Mouse (Mus musculus) kidney, postnatal 0 days (tissue): ENCODE results near the gene G530012D18Rik. TPM values are rescaled to one million over a fixed set of nuclear protein-coding genes. Genes with fewer than 3 reads are reported as not detected.
"Not testable (repeated sequence)": the region's sequence is repeated elsewhere in the genome, so short reads cannot be mapped to it uniquely, and the experiment has no call there.

ENCODE experiments used
- ATAC-seq: fragments of 200-750 bp; cut with Nextera tagmentation; replicated peaks from 2 replicates; pipeline ENCODE4 v1.8.0; 2017; ENCODE audit warnings: low read depth, moderate number of reproducible peaks, moderate TSS enrichment, moderate library complexity; ENCODE audit not compliant: low FRiP score
- DNase-seq: peaks from one replicate; pipeline ENCODE4 v3.0.0-alpha.2; 2016; ENCODE audit warnings: low spot score
- H3K27ac ChIP-seq: fragments of 300-500 bp; sonication (generic); 2 replicates; pipeline ENCODE4 v1.5.1; 2014; ENCODE audit warnings: mild to moderate bottlenecking
- H3K27me3 ChIP-seq: fragments of 300-500 bp; sonication (generic); 2 replicates; pipeline ENCODE4 v1.6.1; 2014; ENCODE audit warnings: low read length, mixed read lengths; ENCODE audit not compliant: insufficient read depth
- H3K36me3 ChIP-seq: fragments of 300-500 bp; sonication (generic); 2 replicates; pipeline ENCODE4 v1.6.1; 2014; ENCODE audit warnings: low read length, mixed read lengths; ENCODE audit not compliant: insufficient read depth
- H3K4me1 ChIP-seq: fragments of 300-500 bp; sonication (generic); replicated peaks from 2 replicates; pipeline ENCODE4 v1.6.1; 2014; ENCODE audit warnings: antibody characterized with exemption, low read length, mixed read lengths; ENCODE audit not compliant: insufficient read depth
- H3K4me2 ChIP-seq: fragments of 300-500 bp; sonication (generic); 2 replicates; pipeline ENCODE4 v1.6.1; 2014; ENCODE audit warnings: mild to moderate bottlenecking, low read length, moderate library complexity, mixed read lengths
- H3K4me3 ChIP-seq: fragments of 300-500 bp; sonication (generic); replicated peaks from 2 replicates; pipeline ENCODE4 v1.5.1; 2014; ENCODE audit warnings: low read depth, low read length
- H3K9ac ChIP-seq: fragments of 300-500 bp; sonication (generic); 2 replicates; pipeline ENCODE4 v1.6.1; 2014; ENCODE audit warnings: low read depth, low read length
- H3K9me3 ChIP-seq: fragments of 300-500 bp; sonication (generic); replicated peaks from 2 replicates; pipeline ENCODE4 v1.6.1; 2016; ENCODE audit warnings: low read length, inconsistent platforms, mixed read lengths
- CTCF ChIP-seq: IDR thresholded peaks from 2 replicates; pipeline ENCODE4 v1.5.1; 2016; ENCODE audit warnings: antibody characterized with exemption, low read depth, mild to moderate bottlenecking, moderate library complexity
- WGBS: fragments of 180-500 bp; shearing (Covaris S2); extraction: QIAGEN DNeasy Blood & Tissue Kit; methylation state at CpG from one replicate; pipeline ENCODE4 v1.1.7; 2014; 5-methylcytosine and 5-hydroxymethylcytosine counted together
- polyA plus RNA-seq: library from polyadenylated mRNA; unstranded; fragments of >200 nt; fragmentation: Nextera tagmentation; extraction: Ambion mirVana; gene quantifications from 2 replicates; pipeline ENCODE4 v1.2.1, GENCODE M21; 2015

Gene G530012D18Rik
- polyA plus RNA-seq, 1 experiment from 2014 or later: not detected

DNA sequence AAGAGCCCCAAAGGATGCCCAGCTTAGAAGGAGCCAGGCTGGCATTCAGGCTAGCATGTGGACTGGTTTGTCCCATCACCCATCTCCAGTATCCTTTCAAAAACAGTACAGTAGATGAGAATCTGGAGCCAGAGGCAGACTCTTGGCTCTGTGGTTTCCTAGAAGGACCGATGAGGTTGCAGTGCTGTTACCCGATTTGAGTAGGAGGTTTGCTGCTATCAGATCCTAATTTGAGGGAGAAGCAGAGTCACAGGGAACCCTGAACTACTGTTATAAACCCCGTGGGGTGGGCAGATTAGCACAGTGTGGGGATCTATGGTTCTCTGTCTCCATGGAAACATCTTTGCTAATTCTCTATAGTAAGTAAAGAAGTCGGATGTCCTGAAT, 4.7 kb downstream of the G530012D18Rik start:
- H3K27ac ChIP-seq, H3K4me1 ChIP-seq, H3K9ac ChIP-seq, H3K4me3 ChIP-seq, DNase-seq, H3K36me3 ChIP-seq, H3K27me3 ChIP-seq, H3K4me2 ChIP-seq, H3K9me3 ChIP-seq: not testable (repeated sequence)
- ATAC-seq: peak; percentile 54
- WGBS: 80% methylated on average over 2 of the region's 4 CpGs

DNA sequence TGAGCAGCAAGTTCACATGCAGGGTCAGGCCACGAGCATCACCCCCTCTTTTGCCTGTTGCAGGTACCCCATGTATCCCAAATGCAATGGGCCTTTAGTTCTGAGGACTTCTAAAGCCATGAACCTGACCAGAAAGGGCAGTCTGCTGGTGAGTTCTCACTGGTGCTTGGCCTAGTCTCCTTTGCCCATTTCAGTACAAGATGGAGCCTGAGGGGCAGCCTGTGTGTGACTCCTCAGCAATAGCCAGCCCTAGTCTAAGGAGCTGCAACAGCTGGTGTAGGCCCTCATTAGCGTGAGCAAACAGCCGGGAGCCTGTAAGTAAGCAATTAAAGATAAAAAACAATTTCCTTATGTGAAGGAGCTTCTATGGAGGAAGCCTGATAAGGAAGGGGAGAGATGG, 5.1 kb downstream of the G530012D18Rik start:
- not testable (repeated sequence) for H3K4me1 ChIP-seq, H3K4me3 ChIP-seq, H3K9ac ChIP-seq, H3K27ac ChIP-seq, H3K36me3 ChIP-seq, H3K27me3 ChIP-seq, ATAC-seq, H3K9me3 ChIP-seq, DNase-seq, H3K4me2 ChIP-seq
- WGBS: 66% methylated on average over 3 of the region's 3 CpGs

- not testable (repeated sequence) for H3K27me3 ChIP-seq, ATAC-seq, H3K4me3 ChIP-seq, DNase-seq, H3K4me1 ChIP-seq, H3K27ac ChIP-seq, H3K9me3 ChIP-seq, H3K4me2 ChIP-seq, H3K36me3 ChIP-seq, H3K9ac ChIP-seq
- peak; percentile 46 for TF ChIP-seq CTCF
- 30% methylated on average over 5 of the region's 5 CpGs for WGBS
These were observed 6.0 kb downstream of the G530012D18Rik start for GRCm38 (mm10) chr1:85581518-85581917.

GRCm38 (mm10) chr1:85588697-85589096, 13.2 kb downstream of the G530012D18Rik start:
- ATAC-seq, H3K9me3 ChIP-seq: not testable (repeated sequence)
- 57% methylated on average over 1 of the region's 2 CpGs for WGBS

DNA sequence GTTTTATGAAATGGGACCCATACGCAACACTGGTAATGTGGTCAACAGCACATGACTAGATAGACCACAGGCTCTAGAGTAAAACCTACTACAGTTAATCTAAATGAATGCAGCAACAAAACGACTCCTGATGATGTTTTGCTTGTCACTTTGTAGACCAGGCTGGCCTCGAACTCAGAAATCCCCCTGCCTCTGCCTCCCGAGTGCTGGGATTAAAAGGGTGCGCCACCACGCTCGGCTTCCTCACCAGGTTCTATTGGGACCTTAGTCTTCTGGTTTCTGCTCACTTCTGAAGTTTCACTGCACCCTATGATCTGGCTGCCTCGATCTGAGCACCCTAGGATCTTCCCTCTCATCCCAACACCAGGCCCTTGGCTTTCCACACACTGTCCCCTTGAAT, 17.1 kb downstream of the G530012D18Rik start:
- not testable (repeated sequence) for H3K9ac ChIP-seq, H3K27me3 ChIP-seq, H3K4me2 ChIP-seq, ATAC-seq, H3K4me1 ChIP-seq, DNase-seq, H3K9me3 ChIP-seq, H3K27ac ChIP-seq, H3K36me3 ChIP-seq, H3K4me3 ChIP-seq
- 80% methylated on average over 8 of the region's 8 CpGs for WGBS

More at GRCm38 (mm10) chr1:85588697-85589096, 13.2 kb downstream of the G530012D18Rik start:
- not testable (repeated sequence) for H3K27ac ChIP-seq, DNase-seq, H3K27me3 ChIP-seq, H3K36me3 ChIP-seq, H3K9ac ChIP-seq, H3K4me2 ChIP-seq, H3K4me3 ChIP-seq, H3K4me1 ChIP-seq

DNA sequence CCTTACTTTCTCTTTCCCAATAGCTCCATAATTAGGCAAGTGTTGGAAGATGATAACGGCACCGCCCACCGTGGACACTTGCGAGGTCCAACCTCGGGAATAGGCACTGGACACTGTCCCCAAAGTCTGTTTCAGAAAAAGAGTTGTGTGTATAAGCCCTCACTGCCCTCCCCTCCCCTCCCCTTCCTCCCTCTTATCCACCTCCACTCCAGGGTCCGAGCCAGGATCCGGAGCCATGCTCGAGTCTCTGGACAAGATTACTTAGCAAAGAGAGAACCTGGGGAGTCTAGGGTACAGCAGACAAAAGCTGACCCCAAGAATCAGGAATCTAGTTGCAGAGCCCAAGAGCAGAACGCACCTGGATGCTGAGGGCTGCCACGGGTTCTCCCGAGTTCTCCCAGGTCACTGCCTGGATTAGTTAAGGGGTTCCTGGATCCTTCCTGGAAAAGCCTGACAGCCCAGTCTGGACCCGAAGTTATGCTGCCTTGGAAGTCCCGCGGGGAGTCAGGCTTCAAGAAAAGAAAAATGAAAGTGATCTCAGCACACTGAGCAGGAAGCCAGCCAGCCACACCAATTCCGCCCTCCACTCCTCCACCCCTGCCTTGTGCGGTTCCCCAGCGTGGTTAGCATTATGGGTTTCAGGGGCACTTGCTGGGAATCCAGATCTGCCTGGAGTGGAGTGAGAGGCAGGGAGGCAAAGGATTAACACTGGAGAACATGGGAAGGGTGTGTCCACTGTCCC, 23.0 kb downstream of the G530012D18Rik start, which contains the start of gene Sp110:
TSS of gene Sp110 (minus strand) at position 547 of the 742 bp plus-strand sequence.
- not testable (repeated sequence) for H3K4me3 ChIP-seq, H3K9me3 ChIP-seq, DNase-seq, H3K9ac ChIP-seq, ATAC-seq, H3K27ac ChIP-seq, H3K36me3 ChIP-seq, H3K27me3 ChIP-seq, H3K4me1 ChIP-seq, H3K4me2 ChIP-seq
- WGBS: 70% methylated on average over 16 of the region's 17 CpGs

DNA sequence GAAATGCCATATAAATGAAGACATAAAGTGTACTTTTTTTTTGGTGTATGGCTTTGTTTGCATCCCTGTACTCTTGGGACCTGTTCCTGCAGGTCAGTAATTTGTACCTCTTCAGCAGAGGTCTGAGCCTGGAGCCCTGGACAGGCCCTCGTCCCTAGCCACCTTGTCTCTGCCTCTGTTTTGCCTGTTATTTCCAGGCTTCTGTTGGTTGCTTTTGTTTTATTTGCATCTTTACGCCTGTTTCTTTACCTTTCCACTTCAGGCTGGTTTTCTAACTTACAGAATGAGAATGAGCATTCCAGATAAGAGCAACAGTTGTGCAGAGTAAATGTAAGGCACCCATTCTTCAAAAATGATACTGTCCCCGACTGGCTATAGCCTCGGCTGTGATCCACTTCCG, 24.6 kb downstream of the G530012D18Rik start, which contains the start of gene Sp140:
TSS of gene Sp140 (plus strand) at position 301 of the 400 bp plus-strand sequence.
- ATAC-seq: not testable (repeated sequence)

GRCm38 (mm10) chr1:85600794-85601193, 25.3 kb downstream of the G530012D18Rik start:
- not testable (repeated sequence) for H3K27ac ChIP-seq, ATAC-seq, DNase-seq, H3K9ac ChIP-seq, H3K4me3 ChIP-seq, H3K4me2 ChIP-seq, H3K4me1 ChIP-seq, H3K9me3 ChIP-seq, H3K36me3 ChIP-seq, H3K27me3 ChIP-seq
- WGBS: 59% methylated on average over 4 of the region's 4 CpGs

More for the DNA sequence above, 24.6 kb downstream of the G530012D18Rik start, which contains the start of gene Sp140:
- H3K36me3 ChIP-seq, H3K4me2 ChIP-seq, H3K9me3 ChIP-seq, H3K9ac ChIP-seq, DNase-seq, H3K4me1 ChIP-seq, H3K27ac ChIP-seq, H3K27me3 ChIP-seq, H3K4me3 ChIP-seq: not testable (repeated sequence)
- WGBS: no CpG with 5 or more reads among the region's 5 CpGs

DNA sequence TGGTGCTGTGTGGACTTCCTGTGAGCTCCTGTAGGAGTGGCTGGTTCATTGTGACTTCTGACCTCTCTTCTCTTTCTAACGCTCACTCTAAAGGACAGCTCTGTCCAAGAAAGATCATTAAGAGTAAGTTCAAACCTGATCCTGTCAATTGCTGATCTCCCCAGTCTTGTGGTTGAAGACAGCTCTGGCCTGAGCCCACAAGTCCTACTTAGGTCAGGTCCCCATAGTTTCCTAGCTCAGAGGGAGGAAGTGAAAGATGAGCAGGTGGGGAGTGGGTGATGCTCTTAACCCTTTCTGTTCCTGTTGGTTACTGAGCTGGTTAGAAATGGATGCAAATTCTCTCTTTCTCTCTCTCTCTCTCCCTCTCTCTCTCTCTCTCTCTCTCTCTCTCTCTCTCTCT, 28.9 kb downstream of the G530012D18Rik start:
- not testable (repeated sequence) for H3K4me1 ChIP-seq, H3K36me3 ChIP-seq, H3K27ac ChIP-seq, DNase-seq, H3K4me3 ChIP-seq, H3K9ac ChIP-seq, H3K9me3 ChIP-seq, H3K27me3 ChIP-seq, H3K4me2 ChIP-seq, ATAC-seq
- WGBS: no CpG with 5 or more reads among the region's 1 CpGs
